Mouse (Mus musculus): ENCODE data around the gene Cdh11. TPM values are rescaled to one million over a fixed set of nuclear protein-coding genes. Genes with fewer than 3 reads are reported as not detected.
A peak's percentile ranks its signal among the peaks of the same experiment; 100 is the strongest.

The Cdh11 gene
- polyA plus RNA-seq, 1 experiment from 2014 or later: 27.4 TPM

- Histone ChIP-seq H3K4me1 (replicated peaks; ENCODE audit: control insufficient read depth, insufficient read depth, low read length) (no peaks in the 10 kb centered on the region), H3K9ac (ENCODE audit: low read depth, low read length) (no peak overlapping the region), H3K4me2 (no peak overlapping the region), H3K4me3 (ENCODE audit: low read depth, low read length) (no peak overlapping the region), H3K27me3 (replicated peaks; ENCODE audit: control insufficient read depth, insufficient read depth, low read length) (no peaks in the 10 kb centered on the region), H3K36me3 (ENCODE audit: control insufficient read depth, insufficient read depth, low read length) (no peaks in the 10 kb centered on the region), H3K9me3 (ENCODE audit: control insufficient read depth, low read length) (no peaks in the 10 kb centered on the region), H3K27ac (ENCODE audit: low read depth, low read length) (no peak overlapping the region)
- peak; percentile 63 for ATAC-seq (replicated peaks; ENCODE audit: low FRiP score)
- 4% methylated on average over 3 of the region's 3 CpGs for WGBS
- DNase-seq (ENCODE audit: low spot score): no peak
These were observed 188.9 kb downstream of the Cdh11 start for GRCm38 (mm10) chr8:102596523-102596922.

GRCm38 (mm10) chr8:102593899-102594298 is 191.5 kb downstream of the Cdh11 start:
- Histone ChIP-seq H3K27me3 (replicated peaks; ENCODE audit: control insufficient read depth, insufficient read depth, low read length) (no peaks in the 10 kb centered on the region), H3K27ac (ENCODE audit: low read depth, low read length) (no peak overlapping the region), H3K9ac (ENCODE audit: low read depth, low read length) (no peak overlapping the region), H3K4me2 (no peak overlapping the region), H3K9me3 (ENCODE audit: control insufficient read depth, low read length) (no peaks in the 10 kb centered on the region), H3K4me1 (replicated peaks; ENCODE audit: control insufficient read depth, insufficient read depth, low read length) (no peaks in the 10 kb centered on the region), H3K36me3 (ENCODE audit: control insufficient read depth, insufficient read depth, low read length) (no peaks in the 10 kb centered on the region), H3K4me3 (ENCODE audit: low read depth, low read length) (no peak overlapping the region)
- ATAC-seq (replicated peaks; ENCODE audit: low FRiP score) (no peak), DNase-seq (ENCODE audit: low spot score) (no peak)
- WGBS: 77% methylated on average over 6 of the region's 6 CpGs

Small RNAs within 50 kb of the gene (microRNA-seq; reads per million reads assigned to microRNA genes)
- gene Gm26301 (ENCODE audit: borderline number of aligned reads): not detected

Data from liver, embryonic 11.5 days (tissue).